10 mouse cellular contexts compared by ENCODE assay signal in the genomic region with DNA sequence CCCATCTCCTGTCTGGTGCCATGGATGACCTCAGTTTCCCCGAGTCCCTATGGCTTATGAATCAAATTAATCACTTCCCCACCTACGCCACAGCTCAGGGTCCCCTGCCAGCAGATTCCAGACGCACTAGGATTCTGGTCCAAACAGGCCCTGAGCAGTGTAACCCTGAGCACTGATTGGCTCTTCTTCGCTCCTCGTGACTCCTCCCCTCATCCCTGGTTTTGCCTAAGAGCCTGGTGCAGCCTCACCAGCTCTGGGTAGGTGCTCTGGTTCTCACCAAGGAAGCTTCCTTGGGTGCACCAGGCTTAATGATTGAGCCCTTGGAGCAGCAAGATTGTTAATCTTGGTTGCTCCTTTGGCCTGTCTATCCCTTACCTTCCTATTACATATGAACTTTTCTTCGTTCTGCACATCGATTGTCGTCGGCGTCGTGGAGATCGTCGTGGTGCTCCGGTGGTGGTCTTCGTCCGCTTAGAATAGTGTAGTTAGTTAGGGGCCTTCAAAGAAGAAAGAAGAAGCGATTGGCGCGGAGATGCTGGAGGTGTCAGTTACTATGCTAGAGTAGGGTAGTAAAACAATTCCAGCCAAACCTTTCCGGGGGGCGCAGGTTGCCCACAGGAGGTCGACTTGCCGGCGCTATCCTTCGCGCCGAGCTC. TPM values are rescaled to one million over a fixed set of nuclear protein-coding genes. Genes with fewer than 3 reads are reported as not detected.
A peak's percentile ranks its signal among the peaks of the same experiment; 100 is the strongest.
DNase-seq lines count a peak whose midpoint lies in the region; ATAC-seq and TF ChIP-seq lines count a peak whose summit lies in the region.
"Had no signal": no experiment of that assay in that cellular context is flagged by ENCODE, and none has a peak within 500 bp of the region (broad histone marks: within the 10 kb centered on the region; RNA-seq: fewer than 3 reads in every experiment).

A gene (plus strand): TSS at position 256 of the 656 bp plus-strand sequence.

- H3K9ac ChIP-seq in heart, postnatal 0 days (replicated peaks; ENCODE audit: low read depth, low read length) = no peak within 1 kb of the TSS
- peak within 1 kb of the TSS; percentile 44 for H3K9ac ChIP-seq in hindbrain, postnatal 0 days (replicated peaks; ENCODE audit: low read length)

- no peaks in the 10 kb centered on the region for H3K4me1 ChIP-seq in heart, postnatal 0 days (ENCODE audit: control insufficient read depth, insufficient read depth)
- H3K4me1 ChIP-seq in cortical plate, adult 2 months (ENCODE audit: control insufficient read depth, insufficient read depth, low read length) = no peaks in the 10 kb centered on the region
- no peaks in the 10 kb centered on the region for H3K4me1 ChIP-seq in hindbrain, postnatal 0 days (ENCODE audit: insufficient read depth, low read length)
- no peaks in the 10 kb centered on the region for H3K4me1 ChIP-seq in midbrain, embryonic 10.5 days

- H3K4me2 ChIP-seq in heart, postnatal 0 days (ENCODE audit: low read depth, low read length) = peak within 1 kb of the TSS; percentile 49
- peak within 1 kb of the TSS; percentile 61 for H3K4me2 ChIP-seq in hindbrain, postnatal 0 days (ENCODE audit: low read depth, low read length)

- H3K9me3 ChIP-seq in heart, postnatal 0 days (replicated peaks; ENCODE audit: control insufficient read depth, low read length) = no peaks in the 10 kb centered on the region
- no peaks in the 10 kb centered on the region for H3K9me3 ChIP-seq in hindbrain, postnatal 0 days (ENCODE audit: low read length)
- H3K9me3 ChIP-seq in midbrain, embryonic 10.5 days (replicated peaks) = no peaks in the 10 kb centered on the region

- intact Hi-C loops in heart, postnatal 14 days (cut with DNase I) = no loop called here
- intact Hi-C loops in heart, postnatal 10 days (cut with DNase I) = no loop called here

- H3K27ac ChIP-seq in heart, postnatal 0 days (ENCODE audit: low read depth) = no peak within 1 kb of the TSS
- no peak within 1 kb of the TSS for H3K27ac ChIP-seq in cortical plate, adult 2 months (ENCODE audit: insufficient read depth, low read length)
- no peak within 1 kb of the TSS for H3K27ac ChIP-seq in hindbrain, postnatal 0 days
- H3K27ac ChIP-seq in midbrain, embryonic 10.5 days (replicated peaks) = no peak within 1 kb of the TSS

- 25% methylated on average over 27 of the region's 27 CpGs for WGBS in heart, postnatal 0 days
- WGBS in hindbrain, postnatal 0 days = 26% methylated on average over 27 of the region's 27 CpGs
- 22% methylated on average over 27 of the region's 27 CpGs for WGBS in midbrain, embryonic 10.5 days

- no peaks in the 10 kb centered on the region for H3K36me3 ChIP-seq in heart, postnatal 0 days (replicated peaks; ENCODE audit: control insufficient read depth, insufficient read depth, low read length)
- no peaks in the 10 kb centered on the region for H3K36me3 ChIP-seq in hindbrain, postnatal 0 days (ENCODE audit: insufficient read depth, low read length)
- H3K36me3 ChIP-seq in midbrain, embryonic 10.5 days = no peaks in the 10 kb centered on the region

- no peak for TF ChIP-seq CTCF in heart, postnatal 0 days (IDR thresholded peaks at IDR 0.05; ENCODE audit: low read depth)
- no peak for TF ChIP-seq CTCF in cortical plate, adult 2 months (IDR thresholded peaks at IDR 0.05; ENCODE audit: extremely low read depth, insufficient read depth, low read length)
- no peak for TF ChIP-seq CTCF in hindbrain, postnatal 0 days (IDR thresholded peaks at IDR 0.05; ENCODE audit: low read depth)

- no peak for DNase-seq in heart, postnatal 0 days (ENCODE audit: low spot score)
- no peak for DNase-seq in heart, postnatal 14 days
- DNase-seq in hindbrain, postnatal 0 days (ENCODE audit: low spot score) = peak; percentile 30
- peak; percentile 14 for DNase-seq in midbrain, embryonic 10.5 days (ENCODE audit: low spot score)
- DNase-seq in c-Kit-positive CD71-positive TER-119-positive erythroid progenitor cells, embryonic 14.5 days (ENCODE audit: low spot score) = no peak
- no peak for DNase-seq in cerebellum, adult 8-10 months
- no peak for DNase-seq in heart, postnatal 10 days

- peak within 1 kb of the TSS; percentile 25 for H3K4me3 ChIP-seq in heart, postnatal 0 days (ENCODE audit: low read depth, low read length)
- peak within 1 kb of the TSS; percentile 72 for H3K4me3 ChIP-seq in cortical plate, adult 2 months (ENCODE audit: insufficient read depth, low read length)
- peak within 1 kb of the TSS; percentile 44 for H3K4me3 ChIP-seq in hindbrain, postnatal 0 days (ENCODE audit: low read length)
- H3K4me3 ChIP-seq in midbrain, embryonic 10.5 days = peak within 1 kb of the TSS; percentile 54

- TF ChIP-seq EP300 in heart, postnatal 0 days (IDR thresholded peaks at IDR 0.05; ENCODE audit: low read depth) = no peak

- TF ChIP-seq POLR2A in cortical plate, adult 2 months (IDR thresholded peaks at IDR 0.05; ENCODE audit: extremely low read depth, insufficient read depth, low read length) = peak; percentile 80

- H3K27me3 ChIP-seq in heart, postnatal 0 days (ENCODE audit: control insufficient read depth, insufficient read depth, low read length) = peaks cover 13% of the 10 kb centered on the region; the same call in 1 of the 2 replicates
- no peaks in the 10 kb centered on the region for H3K27me3 ChIP-seq in hindbrain, postnatal 0 days (ENCODE audit: insufficient read depth, low read length)
- peaks cover 61% of the 10 kb centered on the region for H3K27me3 ChIP-seq in midbrain, embryonic 10.5 days (ENCODE audit: low read depth, poor library complexity, severe bottlenecking)

- no peak for ATAC-seq in heart, postnatal 0 days (ENCODE audit: insufficient read depth, low read depth)
- ATAC-seq in hindbrain, postnatal 0 days = peak; percentile 81
- ATAC-seq: Patski had no signal

RNA-seq across cellular contexts. Expression of the gene that starts here (rescaled TPM):
- total RNA-seq in heart, postnatal 0 days (2014; rRNA removed; ENCODE audit: low replicate concordance) = not detected in 2 replicates
- not detected in 2 replicates for polyA plus RNA-seq in heart, postnatal 0 days (2015; fragmentation: Nextera tagmentation; extraction: Ambion mirVana)
- total RNA-seq in heart, postnatal 14 days (2021) = not detected
- 6.4 and 8.7 TPM in 2 replicates for polyA plus RNA-seq in cortical plate, adult 2 months (2012; rRNA removed)
- total RNA-seq in hindbrain, postnatal 0 days (2014; rRNA removed) = 31.3 and 41.0 TPM in 2 replicates
- polyA plus RNA-seq in hindbrain, postnatal 0 days (2015; fragmentation: Nextera tagmentation; extraction: Ambion mirVana) = 19.8 and 22.5 TPM in 2 replicates
- polyA plus RNA-seq in midbrain, embryonic 10.5 days (2016; fragmentation: Nextera tagmentation; extraction: Ambion mirVana) = 0.15 and 0.17 TPM in 2 replicates
- not detected for total RNA-seq in heart, postnatal 10 days (2021)
- total RNA-seq: liver, adult 2 months had no signal
- polyA plus RNA-seq: liver, adult 2 months; Patski had no signal

Comparison
In these comparisons a context has a peak if more than half of its experiments do, and no peak if none do; other contexts are left out.
1. RNA of the gene that starts here (total RNA-seq): 31.3 to 41.0 TPM in hindbrain, postnatal 0 days; not detected in heart, postnatal 0 days, not detected in heart, postnatal 14 days and not detected in heart, postnatal 10 days; every median in the first group is over 10 times any median in the second.
2. Peak in DNase-seq and H3K4me3 ChIP-seq in midbrain, embryonic 10.5 days; RNA of the gene not detected or under 1 TPM.
3. Peak in every context shown above with its lines, with median percentiles within 50 percentile points of each other: H3K4me3 ChIP-seq.